Mouse (Mus musculus) hindbrain, embryonic 10.5 days (tissue): ENCODE measurements at regions not wholly inside any gene's neighbourhood (a gene's known extent, or its start where the extent isn't known, plus 50 kb on each side); places are given as distances from the start of the nearest gene placed in this dataset.

ENCODE experiments used
- DNase-seq: peaks from one replicate; pipeline ENCODE4 v3.0.0-alpha.2; 2017; ENCODE audit warnings: low spot score
- H3K27ac ChIP-seq: fragments of 300-500 bp; sonication (generic); 2 replicates; pipeline ENCODE4 v1.5.1; 2016; ENCODE audit warnings: mild to moderate bottlenecking, moderate library complexity
- H3K27me3 ChIP-seq: fragments of 300-500 bp; sonication (generic); 2 replicates; pipeline ENCODE4 v1.6.1; 2016; ENCODE audit warnings: mild to moderate bottlenecking; ENCODE audit not compliant: poor library complexity, insufficient read depth, severe bottlenecking
- H3K36me3 ChIP-seq: fragments of 300-500 bp; sonication (generic); 2 replicates; pipeline ENCODE4 v1.6.1; 2016; ENCODE audit warnings: mild to moderate bottlenecking, moderate library complexity
- H3K4me1 ChIP-seq: fragments of 300-500 bp; sonication (generic); replicated peaks from 2 replicates; pipeline ENCODE4 v1.6.1; 2016; ENCODE audit warnings: mild to moderate bottlenecking
- H3K4me3 ChIP-seq: fragments of 300-500 bp; sonication (generic); 2 replicates; pipeline ENCODE4 v1.5.1; 2016; ENCODE audit warnings: mild to moderate bottlenecking, moderate library complexity
- H3K9me3 ChIP-seq: fragments of 300-500 bp; sonication (generic); 2 replicates; pipeline ENCODE4 v1.6.1; 2016; ENCODE audit warnings: mild to moderate bottlenecking, moderate library complexity
- WGBS: fragments of 180-500 bp; shearing (Covaris S2); methylation state at CpG from one replicate; pipeline ENCODE4 v1.1.7; 2016; 5-methylcytosine and 5-hydroxymethylcytosine counted together

DNA sequence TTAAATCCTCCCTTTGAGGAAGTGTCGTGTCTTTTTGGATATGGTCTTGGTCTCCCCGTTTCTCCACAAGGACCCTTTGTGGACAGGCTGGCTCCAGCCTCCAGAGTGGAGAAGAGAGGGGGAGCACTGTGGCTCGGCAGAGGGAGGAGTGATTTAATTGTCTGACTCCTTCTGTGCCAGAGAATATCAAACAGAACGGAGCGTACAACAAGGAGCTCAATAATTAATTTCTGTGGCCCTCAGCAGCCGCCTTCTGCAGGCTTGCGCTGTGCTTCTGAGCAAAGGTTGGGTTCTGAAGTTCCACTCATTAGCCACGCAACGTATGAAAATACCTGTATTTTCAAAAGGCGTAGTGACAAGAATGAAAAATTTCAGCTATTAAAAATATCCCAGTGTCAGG lies 520.2 kb upstream of the Mki67 start:
- H3K27me3 ChIP-seq: no peaks in the 10 kb centered on the region
- 77% methylated on average over 10 of the region's 10 CpGs for WGBS
- DNase-seq: no peak

DNA sequence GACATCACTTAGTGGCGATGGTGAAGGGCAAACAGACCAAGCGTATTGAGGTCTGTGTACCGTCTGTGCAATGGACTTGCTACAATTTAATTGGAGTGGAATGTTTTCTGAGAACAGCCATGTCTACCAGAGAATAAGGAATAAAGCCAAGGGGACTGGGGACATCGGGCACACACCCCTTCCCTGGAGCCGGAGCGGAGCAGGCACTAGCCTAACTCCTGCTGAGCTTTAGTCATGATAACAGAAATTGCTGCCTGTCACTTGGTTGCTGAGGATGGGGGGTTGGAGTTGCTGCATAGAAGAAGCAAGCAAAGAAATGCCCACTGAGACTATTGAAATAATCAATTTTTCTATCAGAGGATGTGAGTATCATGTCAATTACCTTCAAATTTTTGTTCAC lies 549.5 kb upstream of the Mki67 start:
- DNase-seq: no peak

More for the DNA sequence above, 520.2 kb upstream of the Mki67 start:
- Histone ChIP-seq H3K9me3 (no peaks in the 10 kb centered on the region), H3K27ac (no peak overlapping the region), H3K4me1 (peaks cover 21% of the 10 kb centered on the region; the same call in 1 of the 2 replicates), H3K36me3 (no peaks in the 10 kb centered on the region), H3K4me3 (no peak overlapping the region)

GRCm38 (mm10) chr7:136267716-136268489 lies 551.7 kb upstream of the Mki67 start:
- no peak for DNase-seq

More for the DNA sequence above, 549.5 kb upstream of the Mki67 start:
- WGBS: 25% methylated on average over 6 of the region's 6 CpGs
- H3K4me3 ChIP-seq: no peak overlapping the region
- no peaks in the 10 kb centered on the region for H3K36me3 ChIP-seq
- H3K9me3 ChIP-seq: no peaks in the 10 kb centered on the region
- H3K27ac ChIP-seq: no peak overlapping the region
- H3K27me3 ChIP-seq: peaks cover 4% of the 10 kb centered on the region; the same call in 1 of the 2 replicates
- H3K4me1 ChIP-seq: peaks cover 40% of the 10 kb centered on the region

DNA sequence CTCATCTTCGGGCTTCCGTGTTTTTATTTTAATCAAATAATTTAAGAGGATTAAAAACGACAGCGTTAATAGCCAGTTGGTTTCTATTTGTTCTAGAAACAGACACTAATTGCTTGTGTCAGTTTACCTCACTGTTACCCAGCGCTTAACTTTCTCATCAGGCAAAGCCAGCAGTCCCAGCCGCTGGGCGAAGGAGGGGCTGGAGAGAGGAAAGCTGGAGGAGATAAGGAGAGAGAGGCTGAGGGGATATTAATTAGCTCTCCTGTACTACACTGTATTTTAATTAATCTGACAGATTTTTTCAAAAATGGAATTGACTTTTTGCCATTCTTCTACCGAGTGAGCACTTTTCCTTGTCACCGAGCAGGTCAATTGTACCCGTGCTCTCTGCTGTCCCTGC lies 559.5 kb upstream of the Mki67 start:
- no peaks in the 10 kb centered on the region for H3K9me3 ChIP-seq
- 83% methylated on average over 10 of the region's 10 CpGs for WGBS
- H3K27me3 ChIP-seq: no peaks in the 10 kb centered on the region
- H3K4me1 ChIP-seq: no peaks in the 10 kb centered on the region
- H3K27ac ChIP-seq: no peak overlapping the region
- H3K4me3 ChIP-seq: no peak overlapping the region
- H3K36me3 ChIP-seq: no peaks in the 10 kb centered on the region
- DNase-seq: no peak

More at GRCm38 (mm10) chr7:136267716-136268489, 551.7 kb upstream of the Mki67 start:
- 70% methylated on average over 7 of the region's 7 CpGs for WGBS
- Histone ChIP-seq H3K36me3 (no peaks in the 10 kb centered on the region), H3K4me1 (peaks cover 40% of the 10 kb centered on the region), H3K9me3 (no peaks in the 10 kb centered on the region), H3K27ac (peak overlapping the region; percentile 62; the same call in 1 of the 2 replicates), H3K4me3 (no peak overlapping the region), H3K27me3 (peaks cover 4% of the 10 kb centered on the region; the same call in 1 of the 2 replicates)

- no peak overlapping the region for H3K4me3 ChIP-seq
- no peak overlapping the region for H3K27ac ChIP-seq
- no peaks in the 10 kb centered on the region for H3K27me3 ChIP-seq
- DNase-seq: no peak
- H3K9me3 ChIP-seq: no peaks in the 10 kb centered on the region
- H3K36me3 ChIP-seq: no peaks in the 10 kb centered on the region
- WGBS: 89% methylated on average over 6 of the region's 6 CpGs
- no peaks in the 10 kb centered on the region for H3K4me1 ChIP-seq
Measured at GRCm38 (mm10) chr7:136283770-136284169, 567.6 kb upstream of the Mki67 start.

GRCm38 (mm10) chr7:136285606-136286005 lies 569.4 kb upstream of the Mki67 start:
- H3K9me3 ChIP-seq: no peaks in the 10 kb centered on the region
- no peak overlapping the region for H3K27ac ChIP-seq
- no peak for DNase-seq
- H3K4me3 ChIP-seq: no peak overlapping the region
- no peaks in the 10 kb centered on the region for H3K4me1 ChIP-seq
- no peaks in the 10 kb centered on the region for H3K36me3 ChIP-seq
- WGBS: 87% methylated on average over 1 of the region's 1 CpGs
- no peaks in the 10 kb centered on the region for H3K27me3 ChIP-seq

- no peak overlapping the region for H3K4me3 ChIP-seq
- DNase-seq: no peak
- H3K4me1 ChIP-seq: no peaks in the 10 kb centered on the region
- no peaks in the 10 kb centered on the region for H3K27me3 ChIP-seq
- H3K27ac ChIP-seq: no peak overlapping the region
- 85% methylated on average over 6 of the region's 6 CpGs for WGBS
- H3K9me3 ChIP-seq: no peaks in the 10 kb centered on the region
- H3K36me3 ChIP-seq: no peaks in the 10 kb centered on the region
Measured at GRCm38 (mm10) chr7:136293536-136294145, 577.5 kb upstream of the Mki67 start.

DNA sequence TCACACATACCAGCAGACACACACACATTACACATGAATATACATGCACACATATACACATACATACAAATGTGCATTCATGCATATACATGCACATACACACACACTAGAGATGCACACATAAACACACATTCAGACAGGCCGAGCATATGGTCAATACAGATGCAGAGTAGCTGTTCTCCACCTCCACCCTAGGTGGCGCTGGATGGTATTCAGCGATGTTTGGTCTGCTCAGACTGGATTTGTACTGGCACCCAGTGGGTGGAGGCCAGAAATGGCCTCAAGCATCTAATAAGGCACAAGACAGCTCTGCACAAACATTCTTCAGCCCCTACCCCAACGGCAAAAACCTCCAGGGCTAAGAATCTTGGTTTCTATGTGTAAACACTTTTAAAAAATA lies 578.3 kb upstream of the Mki67 start:
- Histone ChIP-seq H3K4me3 (no peak overlapping the region), H3K4me1 (no peaks in the 10 kb centered on the region), H3K27ac (no peak overlapping the region), H3K27me3 (no peaks in the 10 kb centered on the region), H3K36me3 (no peaks in the 10 kb centered on the region), H3K9me3 (no peaks in the 10 kb centered on the region)
- peak; percentile 33 for DNase-seq
- WGBS: 49% methylated on average over 4 of the region's 4 CpGs

DNA sequence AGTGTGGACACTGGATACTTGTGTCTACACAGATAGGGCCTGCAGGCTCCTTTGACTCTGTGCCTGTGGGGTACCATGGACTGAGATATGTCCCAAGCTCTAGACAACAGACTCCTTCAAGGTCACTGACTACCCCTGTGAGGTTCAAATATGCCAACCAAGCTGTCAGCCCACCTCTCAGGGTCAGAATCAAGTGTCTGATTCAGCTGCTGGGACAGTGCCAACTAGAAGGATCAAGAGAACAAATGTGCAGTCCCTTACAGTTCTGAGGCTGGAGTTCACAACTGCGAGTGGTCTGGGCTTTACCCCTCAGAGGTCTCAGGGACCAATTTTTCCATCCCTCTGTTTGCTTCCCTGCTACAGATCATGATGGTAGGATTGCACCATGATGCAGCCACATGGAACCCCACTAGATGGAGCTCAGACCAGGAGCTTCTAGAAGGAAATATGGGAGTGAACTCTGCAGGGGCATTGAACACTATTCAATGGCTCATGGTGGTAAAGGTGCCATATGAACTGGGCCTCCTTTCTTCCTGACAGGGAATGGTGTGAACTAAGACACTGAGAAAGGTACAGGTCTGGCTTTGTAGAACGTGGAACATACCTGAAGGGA lies 581.8 kb upstream of the Mki67 start:
- WGBS: 82% methylated on average over 2 of the region's 2 CpGs
- H3K27me3 ChIP-seq: no peaks in the 10 kb centered on the region
- DNase-seq: no peak
- no peak overlapping the region for H3K4me3 ChIP-seq
- H3K36me3 ChIP-seq: no peaks in the 10 kb centered on the region
- no peaks in the 10 kb centered on the region for H3K9me3 ChIP-seq
- H3K4me1 ChIP-seq: no peaks in the 10 kb centered on the region
- H3K27ac ChIP-seq: no peak overlapping the region

GRCm38 (mm10) chr7:136306137-136306536 lies 588.3 kb upstream of the Mgmt start:
- Histone ChIP-seq H3K4me3 (no peak overlapping the region), H3K27me3 (no peaks in the 10 kb centered on the region), H3K27ac (no peak overlapping the region), H3K9me3 (no peaks in the 10 kb centered on the region), H3K36me3 (no peaks in the 10 kb centered on the region), H3K4me1 (no peaks in the 10 kb centered on the region)
- no peak for DNase-seq
- 76% methylated on average over 4 of the region's 4 CpGs for WGBS

DNA sequence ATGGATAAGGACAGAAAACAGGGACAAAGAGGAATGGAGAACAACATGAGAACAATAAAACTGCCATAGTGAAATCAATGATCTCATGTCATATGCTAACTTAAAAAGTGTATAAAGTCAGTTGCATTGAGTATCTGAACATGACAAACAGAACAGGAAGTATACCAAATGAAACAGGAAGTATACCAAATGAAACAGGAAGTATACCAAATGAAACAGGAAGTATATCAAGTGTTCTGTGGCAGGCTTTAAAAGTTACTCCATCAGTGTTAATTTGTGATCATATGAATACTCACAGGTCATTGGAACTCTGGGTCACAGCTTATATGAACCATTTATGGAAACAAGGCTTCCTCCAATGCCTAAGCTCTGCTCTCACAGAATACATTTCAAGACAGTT lies 585.6 kb upstream of the Mgmt start:
- Histone ChIP-seq H3K27me3 (no peaks in the 10 kb centered on the region), H3K36me3 (no peaks in the 10 kb centered on the region), H3K9me3 (no peaks in the 10 kb centered on the region), H3K4me1 (no peaks in the 10 kb centered on the region), H3K4me3 (no peak overlapping the region), H3K27ac (no peak overlapping the region)
- DNase-seq: no peak

DNA sequence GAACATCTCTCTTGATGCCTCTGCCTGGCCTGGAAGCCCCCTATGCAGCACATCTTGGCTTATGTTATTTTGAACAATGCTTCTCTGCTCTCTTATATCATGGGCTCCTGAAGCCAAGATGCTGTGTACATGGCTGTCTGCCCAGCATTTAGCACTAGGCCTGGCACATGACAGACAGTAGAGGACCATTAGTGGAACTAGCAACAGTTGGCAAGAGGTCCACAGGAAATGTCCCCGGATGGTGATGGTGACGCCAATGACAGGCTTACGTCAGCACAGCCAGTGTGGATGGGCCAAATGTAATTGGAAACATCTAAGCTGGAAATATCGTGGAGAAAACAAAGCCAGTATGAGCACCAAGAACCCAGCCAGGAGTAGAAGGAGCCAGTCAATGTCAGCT lies 567.1 kb upstream of the Mgmt start:
- Histone ChIP-seq H3K4me3 (no peak overlapping the region), H3K27me3 (no peaks in the 10 kb centered on the region), H3K36me3 (no peaks in the 10 kb centered on the region), H3K9me3 (no peaks in the 10 kb centered on the region), H3K27ac (no peak overlapping the region), H3K4me1 (no peaks in the 10 kb centered on the region)
- 81% methylated on average over 4 of the region's 4 CpGs for WGBS
- DNase-seq: no peak

DNA sequence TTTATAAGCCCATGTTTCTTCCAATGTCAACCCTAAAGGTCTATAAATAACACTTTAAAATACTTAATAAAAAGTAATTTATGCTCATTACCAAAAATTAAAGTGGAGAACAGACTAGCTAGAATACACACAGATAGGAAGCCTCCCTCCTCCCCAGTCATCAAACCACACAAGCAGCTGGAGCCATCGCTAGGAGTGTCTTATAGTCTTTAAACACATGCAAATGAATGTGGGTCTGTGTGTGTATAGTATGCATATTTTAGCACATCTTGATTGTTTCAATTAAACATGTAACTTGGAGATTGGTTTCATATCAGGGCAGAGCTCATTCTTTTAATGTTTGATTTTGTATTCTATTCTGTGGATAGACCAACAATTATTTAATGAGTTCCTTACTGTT lies 564.0 kb upstream of the Mgmt start:
- no peaks in the 10 kb centered on the region for H3K36me3 ChIP-seq
- DNase-seq: no peak
- no peaks in the 10 kb centered on the region for H3K4me1 ChIP-seq
- H3K9me3 ChIP-seq: no peaks in the 10 kb centered on the region
- H3K27me3 ChIP-seq: no peaks in the 10 kb centered on the region
- H3K4me3 ChIP-seq: no peak overlapping the region
- 81% methylated on average over 1 of the region's 1 CpGs for WGBS
- no peak overlapping the region for H3K27ac ChIP-seq
